Mouse (Mus musculus) thymus, postnatal 4 days (tissue): Measurements from ENCODE around the gene Gm13420.
"Not testable (repeated sequence)": the region's sequence is repeated elsewhere in the genome, so short reads cannot be mapped to it uniquely, and the experiment has no call there.

Source experiments
- DNase-seq: peaks from one replicate; pipeline ENCODE4 v3.0.0; 2021

Gm13420 gene

GRCm38 (mm10) chr2:29751497-29751896, at the start of gene Gm13420:
Gene Gm13420, minus strand, starts transcription at chr2:29751685.
- no peak for DNase-seq

GRCm38 (mm10) chr2:29792772-29793487, 41.4 kb upstream of the Gm13420 start:
- no peak for DNase-seq

GRCm38 (mm10) chr2:29787937-29788681, 36.6 kb upstream of the Gm13420 start, which contains the start of gene Trub2:
Gene Trub2, minus strand, starts transcription at chr2:29788502.
- peak; percentile 87 for DNase-seq

GRCm38 (mm10) chr2:29787104-29787917, 35.8 kb upstream of the Gm13420 start, which contains the start of gene Coq4:
Gene Coq4, plus strand, starts transcription at chr2:29787493.
- DNase-seq = peak; percentile 86

- DNase-seq = no peak
Observed at GRCm38 (mm10) chr2:29784290-29784689, 32.8 kb upstream of the Gm13420 start.

GRCm38 (mm10) chr2:29781256-29781655, 29.8 kb upstream of the Gm13420 start:
- DNase-seq = not testable (repeated sequence)

- DNase-seq = no peak
Observed at GRCm38 (mm10) chr2:29773323-29773722, 21.8 kb upstream of the Gm13420 start.

GRCm38 (mm10) chr2:29771611-29772461, 20.4 kb upstream of the Gm13420 start:
- DNase-seq = no peak

GRCm38 (mm10) chr2:29770162-29770561, 18.7 kb upstream of the Gm13420 start:
- no peak for DNase-seq

GRCm38 (mm10) chr2:29768901-29769300, 17.4 kb upstream of the Gm13420 start:
- DNase-seq = no peak

- DNase-seq = no peak
Observed at GRCm38 (mm10) chr2:29767976-29768709, 16.7 kb upstream of the Gm13420 start.

- peak; percentile 81 for DNase-seq
Observed at GRCm38 (mm10) chr2:29764831-29765230, 13.3 kb upstream of the Gm13420 start.

GRCm38 (mm10) chr2:29755693-29756092, 4.2 kb upstream of the Gm13420 start:
- no peak for DNase-seq

GRCm38 (mm10) chr2:29752397-29752796, 912 bp upstream of the Gm13420 start:
- DNase-seq = no peak

- DNase-seq = no peak
Observed at GRCm38 (mm10) chr2:29748499-29748898, 3.0 kb downstream of the Gm13420 start.

GRCm38 (mm10) chr2:29747852-29748251, 3.6 kb downstream of the Gm13420 start:
- DNase-seq = peak; percentile 62

GRCm38 (mm10) chr2:29747188-29747782, 4.2 kb downstream of the Gm13420 start:
- DNase-seq = no peak

- no peak for DNase-seq
Observed at GRCm38 (mm10) chr2:29744256-29744655, 7.2 kb downstream of the Gm13420 start.

GRCm38 (mm10) chr2:29741207-29741606, 10.3 kb downstream of the Gm13420 start:
- DNase-seq = no peak

- no peak for DNase-seq
Observed at GRCm38 (mm10) chr2:29739368-29739767, 12.1 kb downstream of the Gm13420 start.

GRCm38 (mm10) chr2:29738799-29739198, 12.7 kb downstream of the Gm13420 start:
- DNase-seq = no peak
